In the genomic region with DNA sequence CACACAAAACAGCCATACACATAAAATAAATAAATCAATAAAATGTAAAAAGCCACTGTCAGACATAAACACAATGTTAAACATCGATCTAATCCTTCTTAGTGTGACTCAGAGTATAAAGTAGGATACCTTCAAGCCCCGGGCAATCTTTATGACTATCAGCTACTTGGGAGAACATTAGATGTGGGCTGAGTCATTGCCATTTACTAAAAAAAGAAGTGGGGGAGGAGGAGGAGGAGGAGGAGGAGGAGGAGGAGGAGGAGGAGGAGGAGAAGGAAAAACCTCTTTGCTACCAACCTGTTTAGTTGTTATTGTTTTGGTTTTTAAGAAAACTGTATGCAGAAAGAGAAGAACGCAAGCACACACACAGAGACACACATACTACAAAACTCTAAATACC, we compare ENCODE assay signal across 15 mouse cellular contexts. TPM values are rescaled to one million over a fixed set of nuclear protein-coding genes. Genes with fewer than 3 reads are reported as not detected.
DNase-seq lines count a peak whose midpoint lies in the region; ATAC-seq and TF ChIP-seq lines count a peak whose summit lies in the region.
"Had no signal": no experiment of that assay in that cellular context is flagged by ENCODE, and none has a peak within 500 bp of the region (broad histone marks: within the 10 kb centered on the region; RNA-seq: fewer than 3 reads in every experiment).

No protein-coding gene starts in this region.

- no peaks in the 10 kb centered on the region; the same call in 1 of the 2 replicates for H3K79me2 ChIP-seq in MEL (ENCODE audit: control insufficient read depth, insufficient read depth, low read length, poor library complexity)

- DNase-seq in hindbrain, embryonic 10.5 days (ENCODE audit: low spot score), result no peak
- DNase-seq in 3T3-L1 (ENCODE audit: low read depth, low spot score) (peak; percentile 29), MEL (ENCODE audit: low read depth, low spot score) (peak; percentile 62)
- DNase-seq in frontal cortex, postnatal 36 days (ENCODE audit: low spot score in 2 of 2), result no peak
- DNase-seq: adrenal gland, postnatal 10 days; cerebellum, adult 9-10 months; gastrocnemius, postnatal 14 days had no signal

- TF ChIP-seq RAD21 in MEL (IDR thresholded peaks at IDR 0.05; ENCODE audit: low read depth, low read length), result no peak

- ATAC-seq in hindbrain, embryonic 12.5 days (ENCODE audit: low FRiP score), result no peak
- ATAC-seq in liver, embryonic 15.5 days (ENCODE audit: insufficient read depth), result no peak; the same call in 1 of the 2 replicates
- no peak for ATAC-seq in kidney, embryonic 14.5 days (ENCODE audit: low FRiP score, low TSS enrichment)
- ATAC-seq: forebrain, embryonic 15.5 days had no signal

- no peaks in the 10 kb centered on the region for H3K27me3 ChIP-seq in hindbrain, embryonic 10.5 days (ENCODE audit: insufficient read depth, poor library complexity, severe bottlenecking)
- no peaks in the 10 kb centered on the region; the same call in 1 of the 2 replicates for H3K27me3 ChIP-seq in hindbrain, embryonic 12.5 days
- no peaks in the 10 kb centered on the region for H3K27me3 ChIP-seq in MEL (ENCODE audit: control insufficient read depth in 1 of 2, insufficient read depth in 2 of 2, low read length in 2 of 2)
- no peaks in the 10 kb centered on the region for H3K27me3 ChIP-seq in liver, embryonic 15.5 days
- H3K27me3 ChIP-seq in kidney, embryonic 14.5 days (ENCODE audit: control insufficient read depth, insufficient read depth, low read length), result no peaks in the 10 kb centered on the region
- H3K27me3 ChIP-seq: forebrain, embryonic 15.5 days; heart, embryonic 15.5 days; lung, embryonic 15.5 days had no signal

- H3K36me3 ChIP-seq in hindbrain, embryonic 10.5 days, result no peaks in the 10 kb centered on the region
- no peaks in the 10 kb centered on the region for H3K36me3 ChIP-seq in hindbrain, embryonic 12.5 days
- H3K36me3 ChIP-seq in MEL (ENCODE audit: control insufficient read depth in 1 of 2, insufficient read depth in 2 of 2, low read length in 2 of 2), result peaks cover 0 to 23% of the 10 kb centered on the region in 2 experiments; a peak in 2 of 4 replicates
- no peaks in the 10 kb centered on the region for H3K36me3 ChIP-seq in liver, embryonic 15.5 days (replicated peaks)
- H3K36me3 ChIP-seq in kidney, embryonic 14.5 days (ENCODE audit: control insufficient read depth, insufficient read depth, low read length), result no peaks in the 10 kb centered on the region
- H3K36me3 ChIP-seq: embryonic facial prominence, embryonic 10.5 days; forebrain, embryonic 15.5 days; heart, embryonic 15.5 days; lung, embryonic 15.5 days; midbrain, embryonic 12.5 days had no signal

- no peak overlapping the region for H3K4me2 ChIP-seq in hindbrain, embryonic 12.5 days (replicated peaks)
- peak overlapping the region; percentile 76 for H3K4me2 ChIP-seq in liver, embryonic 15.5 days
- no peak overlapping the region for H3K4me2 ChIP-seq in kidney, embryonic 14.5 days (replicated peaks; ENCODE audit: low read depth, low read length)
- H3K4me2 ChIP-seq: forebrain, embryonic 15.5 days; lung, embryonic 15.5 days; midbrain, embryonic 12.5 days had no signal

- no peaks in the 10 kb centered on the region for H3K9me3 ChIP-seq in hindbrain, embryonic 10.5 days
- H3K9me3 ChIP-seq in hindbrain, embryonic 12.5 days (replicated peaks), result no peaks in the 10 kb centered on the region
- no peaks in the 10 kb centered on the region for H3K9me3 ChIP-seq in MEL (replicated peaks; ENCODE audit: insufficient read depth, low read length)
- no peaks in the 10 kb centered on the region for H3K9me3 ChIP-seq in liver, embryonic 15.5 days (replicated peaks)
- no peaks in the 10 kb centered on the region for H3K9me3 ChIP-seq in kidney, embryonic 14.5 days (ENCODE audit: control insufficient read depth, low read length)
- H3K9me3 ChIP-seq: embryonic facial prominence, embryonic 10.5 days; forebrain, embryonic 15.5 days; heart, embryonic 15.5 days; lung, embryonic 15.5 days; midbrain, embryonic 12.5 days had no signal

- no peak overlapping the region for H3K9ac ChIP-seq in hindbrain, embryonic 12.5 days
- peak overlapping the region; percentile 72 for H3K9ac ChIP-seq in MEL (ENCODE audit: control insufficient read depth, low read depth, low read length, poor library complexity, severe bottlenecking)
- H3K9ac ChIP-seq in liver, embryonic 15.5 days, result peak overlapping the region; percentile 50; the same call in 1 of the 2 replicates
- no peak overlapping the region for H3K9ac ChIP-seq in kidney, embryonic 14.5 days (ENCODE audit: low read depth, low read length)
- H3K9ac ChIP-seq: forebrain, embryonic 15.5 days; lung, embryonic 15.5 days; midbrain, embryonic 12.5 days had no signal

- no peak for TF ChIP-seq POLR2A in MEL (IDR thresholded peaks at IDR 0.05; ENCODE audit: control insufficient read depth in 1 of 2, insufficient read depth in 1 of 2, low read depth in 1 of 2, low read length in 2 of 2, poor library complexity in 1 of 2)

- peak; percentile 54 to 59; a peak in 3 of 4 replicates for TF ChIP-seq EP300 in MEL (IDR thresholded peaks at IDR 0.05; ENCODE audit: low read depth in 1 of 2, low read length in 2 of 2)

- WGBS in hindbrain, embryonic 10.5 days, result 91% methylated on average over 3 of the region's 3 CpGs
- WGBS in hindbrain, embryonic 12.5 days, result 99% methylated on average over 3 of the region's 3 CpGs
- WGBS in liver, embryonic 15.5 days (ENCODE audit: insufficient replicate concordance), result 47% methylated on average over 3 of the region's 3 CpGs
- 82% methylated on average over 3 of the region's 3 CpGs for WGBS in kidney, embryonic 14.5 days

- no peak overlapping the region for H3K4me3 ChIP-seq in hindbrain, embryonic 10.5 days
- no peak overlapping the region for H3K4me3 ChIP-seq in hindbrain, embryonic 12.5 days
- no peak overlapping the region for H3K4me3 ChIP-seq in MEL (ENCODE audit: control insufficient read depth in 1 of 2, insufficient read depth in 1 of 2, low read depth in 2 of 2, low read length in 2 of 2)
- no peak overlapping the region for H3K4me3 ChIP-seq in liver, embryonic 15.5 days (replicated peaks)
- no peak overlapping the region for H3K4me3 ChIP-seq in kidney, embryonic 14.5 days (ENCODE audit: low read length)
- H3K4me3 ChIP-seq: embryonic facial prominence, embryonic 10.5 days; forebrain, embryonic 15.5 days; heart, embryonic 15.5 days; lung, embryonic 15.5 days; midbrain, embryonic 12.5 days had no signal

- peaks cover 10% of the 10 kb centered on the region; the same call in 1 of the 2 replicates for H3K4me1 ChIP-seq in hindbrain, embryonic 10.5 days (replicated peaks)
- peaks cover 3% of the 10 kb centered on the region; the same call in 1 of the 2 replicates for H3K4me1 ChIP-seq in hindbrain, embryonic 12.5 days
- peaks cover 12 to 52% of the 10 kb centered on the region in 2 experiments for H3K4me1 ChIP-seq in MEL (ENCODE audit: control insufficient read depth in 1 of 2, insufficient read depth in 2 of 2, low read length in 2 of 2)
- H3K4me1 ChIP-seq in liver, embryonic 15.5 days (replicated peaks), result peaks cover 64% of the 10 kb centered on the region
- peaks cover 10% of the 10 kb centered on the region; the same call in 1 of the 2 replicates for H3K4me1 ChIP-seq in kidney, embryonic 14.5 days (ENCODE audit: control insufficient read depth, insufficient read depth, low read length)
- H3K4me1 ChIP-seq: forebrain, embryonic 15.5 days; midbrain, embryonic 12.5 days had no signal

- no peak for TF ChIP-seq CTCF in MEL (IDR thresholded peaks at IDR 0.05 in 2 of 3, conservative IDR thresholded peaks at IDR 0.05 in 1 of 3; ENCODE audit: control insufficient read depth in 1 of 3, insufficient read depth in 1 of 3, low read depth in 2 of 3, low read length in 3 of 3, poor library complexity in 1 of 3, severe bottlenecking in 1 of 3)

- H3K27ac ChIP-seq in hindbrain, embryonic 10.5 days, result peak overlapping the region; percentile 19; the same call in 1 of the 2 replicates
- H3K27ac ChIP-seq in hindbrain, embryonic 12.5 days, result no peak overlapping the region
- peak overlapping the region; percentile 93 for H3K27ac ChIP-seq in MEL (ENCODE audit: control insufficient read depth, low read depth, low read length)
- H3K27ac ChIP-seq in liver, embryonic 15.5 days (replicated peaks), result peak overlapping the region; percentile 92
- H3K27ac ChIP-seq in kidney, embryonic 14.5 days (ENCODE audit: low read depth, low read length), result no peak overlapping the region
- H3K27ac ChIP-seq: forebrain, embryonic 15.5 days; midbrain, embryonic 12.5 days had no signal

TF ChIP-seq in MEL, 35 proteins besides CTCF, POLR2A, EP300 and RAD21 (continues in another document):
- TF ChIP-seq MAX (IDR thresholded peaks at IDR 0.05; ENCODE audit: low read length) (no peak), GATA1 (IDR thresholded peaks at IDR 0.05; ENCODE audit: low read depth, low read length) (0 out of 2 replicates have a peak, but pooled peaks have one; percentile 7)

RNA-seq across cellular contexts. Expression of a gene that starts 22.8 kb away (rescaled TPM):
- 222 and 248 TPM in 2 replicates for polyA plus RNA-seq in hindbrain, embryonic 10.5 days (2016; fragmentation: Nextera tagmentation; extraction: Ambion mirVana)
- polyA plus RNA-seq in hindbrain, embryonic 12.5 days (2016; fragmentation: Nextera tagmentation; extraction: Ambion mirVana), result 186 and 188 TPM in 2 replicates
- 784 and 788 TPM in 2 replicates for total RNA-seq in MEL (2012; rRNA removed)
- polyA plus RNA-seq in MEL (2012; ENCODE audit: insufficient read depth in 1 of 2, insufficient read length in 2 of 2, low read depth in 1 of 2, low replicate concordance in 2 of 2, missing spikeins in 1 of 2), result 100 to 1,000 TPM in 1 of 2 experiments, not detected in 1; 302 TPM
- 113 and 129 TPM in 2 replicates for polyA plus RNA-seq in liver, embryonic 15.5 days (2015; fragmentation: Nextera tagmentation; extraction: Ambion mirVana)
- polyA plus RNA-seq in kidney, embryonic 14.5 days (2014; fragmentation: Nextera tagmentation; extraction: Ambion mirVana), result 261 and 268 TPM in 2 replicates

RNA-seq across cellular contexts. Expression of a gene that starts 22.9 kb away (rescaled TPM):
- polyA plus RNA-seq in hindbrain, embryonic 10.5 days (2016; fragmentation: Nextera tagmentation; extraction: Ambion mirVana), result 16.7 and 17.2 TPM in 2 replicates
- 30.5 and 31.1 TPM in 2 replicates for polyA plus RNA-seq in hindbrain, embryonic 12.5 days (2016; fragmentation: Nextera tagmentation; extraction: Ambion mirVana)
- total RNA-seq in MEL (2012; rRNA removed), result 31.8 and 34.1 TPM in 2 replicates
- polyA plus RNA-seq in MEL (2012; ENCODE audit: insufficient read depth in 1 of 2, insufficient read length in 2 of 2, low read depth in 1 of 2, low replicate concordance in 2 of 2, missing spikeins in 1 of 2), result 10 to 100 TPM; 19.3 to 38.5 TPM
- 5.5 and 6.2 TPM in 2 replicates for polyA plus RNA-seq in liver, embryonic 15.5 days (2015; fragmentation: Nextera tagmentation; extraction: Ambion mirVana)
- 13.5 and 13.8 TPM in 2 replicates for polyA plus RNA-seq in kidney, embryonic 14.5 days (2014; fragmentation: Nextera tagmentation; extraction: Ambion mirVana)

RNA-seq across cellular contexts. Expression of a gene that starts 33.8 kb away (rescaled TPM):
- polyA plus RNA-seq in hindbrain, embryonic 10.5 days (2016; fragmentation: Nextera tagmentation; extraction: Ambion mirVana), result 1.1 and 1.4 TPM in 2 replicates
- 1.4 and 1.8 TPM in 2 replicates for polyA plus RNA-seq in hindbrain, embryonic 12.5 days (2016; fragmentation: Nextera tagmentation; extraction: Ambion mirVana)
- 0.59 and 0.73 TPM in 2 replicates for total RNA-seq in MEL (2012; rRNA removed)
- under 1 TPM in 1 of 2 experiments, not detected in 1; 0.11 TPM for polyA plus RNA-seq in MEL (2012; ENCODE audit: insufficient read depth in 1 of 2, insufficient read length in 2 of 2, low read depth in 1 of 2, low replicate concordance in 2 of 2, missing spikeins in 1 of 2)
- polyA plus RNA-seq in liver, embryonic 15.5 days (2015; fragmentation: Nextera tagmentation; extraction: Ambion mirVana), result 0.28 and 0.29 TPM in 2 replicates
- polyA plus RNA-seq in kidney, embryonic 14.5 days (2014; fragmentation: Nextera tagmentation; extraction: Ambion mirVana), result 1.5 and 1.6 TPM in 2 replicates

Comparison
In these comparisons a context has a peak if more than half of its experiments do, and no peak if none do; other contexts are left out.
1. H3K27ac ChIP-seq: peak in hindbrain, embryonic 10.5 days (single experiment), MEL (single experiment) and liver, embryonic 15.5 days (single experiment); none in hindbrain, embryonic 12.5 days (single experiment) and kidney, embryonic 14.5 days (single experiment).
2. DNase-seq: peak in 3T3-L1 (single experiment) and MEL (single experiment); none in hindbrain, embryonic 10.5 days (single experiment) and frontal cortex, postnatal 36 days (0 of 2).
3. H3K9ac ChIP-seq: peak in MEL (single experiment) and liver, embryonic 15.5 days (single experiment); none in hindbrain, embryonic 12.5 days (single experiment) and kidney, embryonic 14.5 days (single experiment).